Mouse (Mus musculus) left cerebral cortex, adult 2 months (tissue): ENCODE data around the gene Llph. TPM values are rescaled to one million over a fixed set of nuclear protein-coding genes. Genes with fewer than 3 reads are reported as not detected.

Experiments used
- DNase-seq, 2 experiments: peaks; one replicate each; pipeline ENCODE4 v3.0.0; 2021 to 2022; ENCODE audit warnings: low spot score in 2 of 2, mixed read lengths in 1 of 2; ENCODE audit errors: extremely low spot score in 1 of 2
- H3K27ac ChIP-seq: fragments of 200-600 bp; 2 replicates; pipeline ENCODE4 v1.8.1; 2022
- H3K4me3 ChIP-seq: fragments of 200-600 bp; 2 replicates; pipeline ENCODE4 v1.8.1; 2022
- CTCF ChIP-seq: fragments of 200-600 bp; IDR thresholded peaks from 2 replicates; pipeline ENCODE4 v1.8.1; 2022; ENCODE audit warnings: antibody characterized with exemption, mild to moderate bottlenecking, moderate library complexity
- intact Hi-C: fragments of 180-260 bp; cut with DNase I; formaldehyde crosslinking; loops from one replicate; pipeline ENCODE4 v1.15.1; 2025
- total RNA-seq, 2 experiments: library from RNA; stranded (reverse); gene quantifications; 2 replicates each; pipeline ENCODE4 v1.2.3; 2021

Llph gene
- total RNA-seq, 2 experiments from 2014 or later = 21.7 to 24.3 TPM

DNA sequence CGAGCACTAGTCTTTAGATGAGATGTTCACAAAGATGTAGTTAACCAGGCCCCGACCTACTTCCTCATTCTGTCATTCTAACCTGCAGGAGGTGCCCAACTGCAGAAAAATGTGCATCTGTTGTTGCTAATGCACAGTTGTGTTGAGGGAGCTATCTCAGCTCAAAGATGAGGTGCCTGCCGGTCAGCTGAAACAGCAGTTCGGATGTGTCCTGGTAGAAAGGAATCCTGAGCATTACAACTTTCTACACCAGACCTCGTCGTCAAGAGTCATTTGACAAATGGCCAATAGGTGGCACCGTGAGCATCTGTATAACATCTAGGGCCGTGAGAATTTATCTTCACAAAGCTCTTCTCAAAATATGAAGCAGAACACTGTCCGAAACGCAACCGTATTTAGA, 30.4 kb downstream of the Llph start:
- DNase-seq = peak; percentile 43 to 46
- TF ChIP-seq CTCF = peak; percentile 69
- no peak overlapping the region for H3K27ac ChIP-seq
- H3K4me3 ChIP-seq = no peak overlapping the region
- intact Hi-C loops = loop anchor here (2.0 kb wide), 1 partner anchor 444 kb away; no protein-coding TSS in a partner anchor

DNA sequence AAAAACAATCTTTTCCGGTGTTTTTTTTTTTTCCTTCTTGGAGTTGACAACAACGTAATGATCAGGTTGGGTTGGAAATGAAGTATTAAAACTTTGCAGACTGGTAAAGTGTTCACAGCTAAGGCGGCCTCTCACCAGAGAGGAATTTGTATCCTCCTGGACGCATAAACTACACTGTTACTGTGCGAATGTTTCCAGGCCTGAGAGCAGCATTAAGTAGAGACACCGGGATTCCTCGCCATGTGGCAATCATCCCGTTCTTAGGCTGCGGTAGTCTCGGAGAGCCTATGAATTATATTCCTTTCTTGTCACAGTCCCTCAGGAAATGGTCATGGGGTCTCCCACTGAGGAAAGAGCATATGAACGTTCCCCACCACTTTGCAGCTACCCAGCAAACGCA, 40.9 kb downstream of the Llph start:
- DNase-seq = no peak
- Histone ChIP-seq H3K27ac (no peak overlapping the region), H3K4me3 (no peak overlapping the region)
- TF ChIP-seq CTCF = no peak
- intact Hi-C loops = no loop called here

- TF ChIP-seq CTCF = no peak; the same call in 1 of the 2 replicates
- no peak overlapping the region for H3K27ac ChIP-seq
- no peak for DNase-seq
- intact Hi-C loops = no loop called here
- no peak overlapping the region for H3K4me3 ChIP-seq
Observed at GRCm38 (mm10) chr10:120269946-120270345, 43.1 kb downstream of the Llph start.

- Histone ChIP-seq H3K4me3 (no peak overlapping the region), H3K27ac (no peak overlapping the region)
- TF ChIP-seq CTCF = peak; percentile 80
- intact Hi-C loops = no loop called here
- peak in 1 of 2 experiments; percentile 18 for DNase-seq
Observed at GRCm38 (mm10) chr10:120270777-120271176, 43.9 kb downstream of the Llph start.

GRCm38 (mm10) chr10:120271318-120271717, 44.4 kb downstream of the Llph start:
- no peak overlapping the region for H3K27ac ChIP-seq
- DNase-seq = no peak
- intact Hi-C loops = no loop called here
- no peak for TF ChIP-seq CTCF
- no peak overlapping the region for H3K4me3 ChIP-seq

DNA sequence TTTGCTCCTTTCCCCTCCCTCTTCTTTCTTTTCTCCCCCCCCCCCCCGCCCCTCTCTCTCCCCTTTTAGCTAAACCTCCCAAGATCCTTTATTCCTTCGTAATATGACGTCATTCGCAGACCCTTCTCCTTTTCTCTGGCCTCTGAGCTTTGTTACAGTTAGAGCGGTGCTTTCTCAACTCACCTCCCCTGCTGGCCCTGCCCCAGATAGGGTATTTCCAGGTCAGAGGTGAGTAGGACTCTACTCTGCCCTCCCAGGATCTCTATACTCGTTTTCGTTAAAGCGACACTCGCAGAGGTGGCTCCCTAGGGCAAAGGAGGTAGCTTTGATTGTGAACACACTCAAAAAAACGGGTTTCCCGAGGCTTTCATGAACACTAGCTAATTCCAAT, 45.0 kb downstream of the Llph start:
- no peak for TF ChIP-seq CTCF
- no peak overlapping the region for H3K27ac ChIP-seq
- intact Hi-C loops = no loop called here
- no peak for DNase-seq
- no peak overlapping the region for H3K4me3 ChIP-seq

DNA sequence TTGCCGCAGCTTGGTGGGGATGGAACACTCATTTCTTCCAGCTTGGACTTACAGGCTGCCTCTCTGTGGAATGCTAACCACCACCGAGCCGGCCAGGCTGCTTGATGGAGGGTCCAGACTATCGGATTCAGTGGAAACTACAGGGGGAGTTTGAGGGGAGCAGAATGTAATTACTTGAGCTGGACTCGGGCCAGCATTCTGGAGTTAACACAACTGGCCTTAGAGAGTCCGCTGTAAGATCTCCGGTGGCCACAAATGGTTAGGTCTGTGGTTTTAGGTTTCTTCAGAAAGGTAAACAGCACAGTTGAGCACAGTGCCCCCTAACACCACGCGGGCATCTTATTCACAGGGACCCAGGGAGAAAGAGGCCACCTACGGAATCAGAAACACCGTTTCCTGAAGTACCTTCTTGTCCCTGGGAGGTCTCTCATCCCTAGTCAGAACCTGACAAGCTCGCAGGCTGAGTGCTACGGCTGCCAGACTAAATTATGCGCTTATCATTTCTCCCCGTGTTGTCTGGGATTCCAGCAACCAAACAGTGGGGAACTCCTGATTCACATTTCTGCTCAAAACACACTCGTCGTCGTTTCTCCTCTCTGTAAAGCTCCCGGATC, 45.5 kb downstream of the Llph start:
- Histone ChIP-seq H3K27ac (no peak overlapping the region), H3K4me3 (no peak overlapping the region)
- TF ChIP-seq CTCF = no peak
- DNase-seq = no peak
- intact Hi-C loops = no loop called here

- intact Hi-C loops = no loop called here
- Histone ChIP-seq H3K27ac (no peak overlapping the region), H3K4me3 (no peak overlapping the region)
- no peak for TF ChIP-seq CTCF
- DNase-seq = no peak
Observed at GRCm38 (mm10) chr10:120273335-120273734, 46.5 kb downstream of the Llph start.

- H3K4me3 ChIP-seq = no peak overlapping the region
- TF ChIP-seq CTCF = no peak
- intact Hi-C loops = no loop called here
- no peak overlapping the region for H3K27ac ChIP-seq
- no peak for DNase-seq
Observed at GRCm38 (mm10) chr10:120279482-120280128, 52.7 kb downstream of the Llph start.

- TF ChIP-seq CTCF = no peak
- intact Hi-C loops = no loop called here
- H3K27ac ChIP-seq = no peak overlapping the region
- DNase-seq = no peak
- no peak overlapping the region for H3K4me3 ChIP-seq
Observed at GRCm38 (mm10) chr10:120280375-120280774, 53.5 kb downstream of the Llph start.

DNA sequence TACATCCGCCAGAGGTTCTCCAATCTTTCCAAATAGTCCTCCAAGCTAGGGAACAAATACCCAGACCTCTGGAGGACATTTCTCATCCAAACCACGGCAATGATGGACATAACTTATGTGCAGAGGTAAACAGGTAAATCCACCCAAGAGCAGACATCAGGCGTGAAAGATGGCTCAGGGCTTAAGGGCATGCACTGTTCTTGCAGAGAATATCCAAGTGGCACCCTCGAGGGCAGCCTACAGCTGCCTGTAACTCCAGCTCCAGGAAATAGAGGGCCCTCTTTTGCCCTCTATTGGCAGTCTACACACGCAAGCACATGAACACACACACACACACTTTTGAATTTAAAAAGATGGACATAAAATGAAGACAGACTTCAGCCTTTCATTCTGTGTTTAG, 54.8 kb downstream of the Llph start:
- H3K4me3 ChIP-seq = no peak overlapping the region

More for the DNA sequence above, 54.8 kb downstream of the Llph start:
- no peak overlapping the region for H3K27ac ChIP-seq
- DNase-seq = no peak
- TF ChIP-seq CTCF = no peak
- intact Hi-C loops = no loop called here

Other genes with a start within 250 kb of the Llph start
- gene Helb, start 114.1 kb upstream of the Llph start, total RNA-seq = 1 to 10 TPM; 3.7 to 3.9 TPM
- 10 to 100 TPM; 58.7 to 68.8 TPM for gene Tmbim4, start 25.5 kb upstream of the Llph start, total RNA-seq
- under 1 TPM; 0.61 to 0.72 TPM for gene Irak3, start 24.9 kb upstream of the Llph start, total RNA-seq
- gene Hmga2, start 249.4 kb downstream of the Llph start, total RNA-seq = under 1 TPM; 0.25 to 0.26 TPM